Mouse (Mus musculus) layer of hippocampus, adult 9-10 months (tissue): ENCODE results near the gene Anks1.

Source experiments
- DNase-seq: peaks from one replicate; pipeline ENCODE4 v3.0.0; 2022; ENCODE audit warnings: low spot score

The Anks1 gene

GRCm38 (mm10) chr17:28097308-28097707 is 188.2 kb downstream of the Anks1 start:
- no peak for DNase-seq

GRCm38 (mm10) chr17:28099086-28099485 is 190.0 kb downstream of the Anks1 start:
- DNase-seq = no peak

- no peak for DNase-seq
Measured at GRCm38 (mm10) chr17:28100669-28101068, 191.6 kb downstream of the Anks1 start.

GRCm38 (mm10) chr17:28101284-28101887 is 192.3 kb downstream of the Anks1 start:
- no peak for DNase-seq

GRCm38 (mm10) chr17:28101902-28102319 is 192.8 kb downstream of the Anks1 start:
- no peak for DNase-seq

- DNase-seq = no peak
Measured at GRCm38 (mm10) chr17:28104416-28104815, 195.3 kb downstream of the Anks1 start.

GRCm38 (mm10) chr17:28106352-28106751 is 197.2 kb downstream of the Anks1 start:
- DNase-seq = no peak

- no peak for DNase-seq
Measured at GRCm38 (mm10) chr17:28107275-28107674, 198.2 kb downstream of the Anks1 start.

GRCm38 (mm10) chr17:28112266-28112665 is 203.2 kb downstream of the Anks1 start:
- DNase-seq = no peak
